Mouse (Mus musculus) stomach, embryonic 14.5 days (tissue): ENCODE measurements at regions not wholly inside any gene's neighbourhood (a gene's known extent, or its start where the extent isn't known, plus 50 kb on each side); places are given as distances from the start of the nearest gene placed in this dataset.

ENCODE experiments used
- ATAC-seq: fragments of 200-750 bp; cut with Nextera tagmentation; 2 replicates; pipeline ENCODE4 v1.8.0; 2017; ENCODE audit warnings: low read depth, moderate TSS enrichment; ENCODE audit not compliant: insufficient number of reproducible peaks, insufficient read depth, low FRiP score
- H3K27ac ChIP-seq: fragments of 300-500 bp; sonication (generic); 2 replicates; pipeline ENCODE4 v1.5.1; 2014; ENCODE audit warnings: mild to moderate bottlenecking, low read length, moderate library complexity, mixed read lengths
- H3K27me3 ChIP-seq: fragments of 300-500 bp; sonication (generic); 2 replicates; pipeline ENCODE4 v1.6.1; 2014; ENCODE audit warnings: low read length, control low read depth, mixed read lengths; ENCODE audit not compliant: control insufficient read depth, insufficient read depth
- H3K36me3 ChIP-seq: fragments of 300-500 bp; sonication (generic); 2 replicates; pipeline ENCODE4 v1.6.1; 2014; ENCODE audit warnings: mild to moderate bottlenecking, control low read depth, low read length, moderate library complexity, mixed read lengths; ENCODE audit not compliant: control insufficient read depth, insufficient read depth
- H3K4me1 ChIP-seq: fragments of 300-500 bp; sonication (generic); 2 replicates; pipeline ENCODE4 v1.6.1; 2014; ENCODE audit warnings: low read length, control low read depth, mixed read lengths; ENCODE audit not compliant: control insufficient read depth, insufficient read depth
- H3K4me2 ChIP-seq: fragments of 300-500 bp; sonication (generic); replicated peaks from 2 replicates; pipeline ENCODE4 v1.6.1; 2014; ENCODE audit warnings: low read depth, low read length, control low read depth
- H3K4me3 ChIP-seq: fragments of 300-500 bp; sonication (generic); 2 replicates; pipeline ENCODE4 v1.5.1; 2014; ENCODE audit warnings: low read depth, low read length, control low read depth
- H3K9ac ChIP-seq: fragments of 300-500 bp; sonication (generic); replicated peaks from 2 replicates; pipeline ENCODE4 v1.6.1; 2014; ENCODE audit warnings: low read depth, mild to moderate bottlenecking, control low read depth, low read length, moderate library complexity, mixed read lengths
- H3K9me3 ChIP-seq: fragments of 300-500 bp; sonication (generic); 2 replicates; pipeline ENCODE4 v1.6.1; 2016; ENCODE audit warnings: low read depth, low read length, control low read depth; ENCODE audit not compliant: control insufficient read depth
- WGBS: fragments of 180-500 bp; shearing (Covaris S2); extraction: QIAGEN DNeasy Blood & Tissue Kit; methylation state at CpG from one replicate; pipeline ENCODE4 v1.1.7; 2014; 5-methylcytosine and 5-hydroxymethylcytosine counted together

DNA sequence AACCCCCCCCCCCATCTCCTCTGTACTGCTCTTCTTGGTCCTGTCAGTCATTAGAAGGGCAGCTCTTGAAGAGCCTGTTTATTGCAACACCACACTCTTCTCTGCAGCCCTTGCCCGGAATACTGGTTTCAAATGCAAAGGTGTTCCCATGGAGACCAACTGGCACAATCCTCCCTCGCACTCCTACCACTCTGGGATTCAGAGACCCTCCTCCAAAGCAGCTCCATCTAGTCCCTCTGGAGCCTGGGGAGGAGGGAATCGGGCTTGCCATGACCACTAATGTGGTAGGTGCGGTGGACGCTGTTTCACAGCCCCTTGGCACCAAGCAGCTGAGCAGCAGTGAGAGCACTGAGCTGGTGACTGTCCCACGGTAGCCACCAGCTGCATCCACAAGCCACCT is 83.1 kb downstream of the Stk35 start:
- no peak overlapping the region for H3K4me3 ChIP-seq
- H3K36me3 ChIP-seq: no peaks in the 10 kb centered on the region
- no peak overlapping the region for H3K27ac ChIP-seq
- H3K27me3 ChIP-seq: no peaks in the 10 kb centered on the region
- 39% methylated on average over 6 of the region's 6 CpGs for WGBS
- H3K9ac ChIP-seq: no peak overlapping the region
- H3K9me3 ChIP-seq: no peaks in the 10 kb centered on the region
- no peak overlapping the region for H3K4me2 ChIP-seq
- H3K4me1 ChIP-seq: no peaks in the 10 kb centered on the region
- ATAC-seq: no peak

DNA sequence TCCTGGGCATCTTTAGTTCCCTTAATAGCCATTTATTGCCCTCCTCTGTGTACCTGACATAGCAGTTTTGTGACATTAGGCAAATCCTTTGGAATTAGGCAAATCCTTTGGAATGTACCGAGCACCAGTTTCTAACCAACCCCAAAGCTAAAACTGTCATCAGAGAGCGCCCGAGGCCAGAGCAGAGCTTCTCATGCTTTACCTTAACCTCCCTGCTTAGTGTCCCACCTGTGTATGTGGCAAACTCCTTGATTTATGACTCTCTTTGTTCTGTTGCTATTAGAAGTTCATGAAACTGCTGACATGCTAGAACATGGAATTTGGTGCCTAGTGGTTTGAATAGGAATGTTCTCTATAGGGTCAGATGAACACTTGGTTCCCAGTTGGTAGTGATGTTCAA is 84.0 kb downstream of the Stk35 start:
- H3K4me3 ChIP-seq: no peak overlapping the region
- no peak overlapping the region for H3K4me2 ChIP-seq
- no peaks in the 10 kb centered on the region for H3K9me3 ChIP-seq
- WGBS: 74% methylated on average over 3 of the region's 3 CpGs
- H3K27me3 ChIP-seq: no peaks in the 10 kb centered on the region
- H3K36me3 ChIP-seq: no peaks in the 10 kb centered on the region
- H3K9ac ChIP-seq: no peak overlapping the region
- H3K27ac ChIP-seq: no peak overlapping the region
- no peaks in the 10 kb centered on the region for H3K4me1 ChIP-seq
- no peak for ATAC-seq

- Histone ChIP-seq H3K9me3 (no peaks in the 10 kb centered on the region), H3K4me3 (no peak overlapping the region), H3K27ac (no peak overlapping the region), H3K9ac (no peak overlapping the region), H3K4me1 (no peaks in the 10 kb centered on the region), H3K27me3 (no peaks in the 10 kb centered on the region), H3K4me2 (no peak overlapping the region), H3K36me3 (no peaks in the 10 kb centered on the region)
- ATAC-seq: no peak
- WGBS: 90% methylated on average over 7 of the region's 7 CpGs
Measured at GRCm38 (mm10) chr2:129885536-129885935, 85.2 kb downstream of the Stk35 start.

DNA sequence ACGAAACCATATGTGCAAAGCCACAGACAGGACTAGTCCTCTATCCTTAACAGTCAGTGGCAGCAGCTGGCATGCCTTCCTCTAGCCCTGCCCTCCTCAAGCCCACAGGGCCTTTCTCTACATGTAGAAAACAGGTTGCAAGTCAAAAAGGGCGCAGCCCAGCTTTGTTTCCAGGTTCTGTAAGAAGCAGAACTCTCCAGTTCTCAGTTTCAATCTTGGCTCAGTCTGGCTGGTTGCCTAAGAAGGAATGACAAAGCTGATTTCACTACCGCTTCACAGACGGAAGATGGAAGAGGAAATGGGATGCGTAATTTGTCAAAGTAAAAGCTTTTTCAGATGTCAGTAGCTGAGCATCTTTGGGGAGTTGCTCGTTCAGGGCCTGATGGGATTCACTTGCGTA is 92.9 kb downstream of the Stk35 start:
- no peak for ATAC-seq
- Histone ChIP-seq H3K4me2 (no peak overlapping the region), H3K27ac (no peak overlapping the region), H3K4me3 (no peak overlapping the region), H3K9me3 (no peaks in the 10 kb centered on the region), H3K9ac (no peak overlapping the region), H3K36me3 (no peaks in the 10 kb centered on the region), H3K4me1 (no peaks in the 10 kb centered on the region), H3K27me3 (no peaks in the 10 kb centered on the region)
- 56% methylated on average over 7 of the region's 7 CpGs for WGBS

- H3K4me1 ChIP-seq: no peaks in the 10 kb centered on the region
- no peak for ATAC-seq
- no peaks in the 10 kb centered on the region for H3K27me3 ChIP-seq
- no peaks in the 10 kb centered on the region for H3K36me3 ChIP-seq
- no peak overlapping the region for H3K4me2 ChIP-seq
- 81% methylated on average over 5 of the region's 5 CpGs for WGBS
- H3K27ac ChIP-seq: no peak overlapping the region
- no peak overlapping the region for H3K4me3 ChIP-seq
- no peaks in the 10 kb centered on the region for H3K9me3 ChIP-seq
- H3K9ac ChIP-seq: no peak overlapping the region
Measured at GRCm38 (mm10) chr2:129893832-129894231, 93.5 kb downstream of the Stk35 start.

- 75% methylated on average over 8 of the region's 8 CpGs for WGBS
- Histone ChIP-seq H3K4me2 (no peak overlapping the region), H3K4me3 (no peak overlapping the region), H3K4me1 (no peaks in the 10 kb centered on the region), H3K27ac (no peak overlapping the region), H3K9me3 (no peaks in the 10 kb centered on the region), H3K27me3 (no peaks in the 10 kb centered on the region), H3K9ac (no peak overlapping the region), H3K36me3 (no peaks in the 10 kb centered on the region)
- no peak for ATAC-seq
Measured at GRCm38 (mm10) chr2:129894906-129895305, 94.6 kb downstream of the Stk35 start.

- Histone ChIP-seq H3K27me3 (no peaks in the 10 kb centered on the region), H3K4me3 (no peak overlapping the region), H3K9ac (no peak overlapping the region), H3K4me1 (no peaks in the 10 kb centered on the region), H3K36me3 (no peaks in the 10 kb centered on the region), H3K27ac (no peak overlapping the region), H3K4me2 (no peak overlapping the region), H3K9me3 (no peaks in the 10 kb centered on the region)
- WGBS: 85% methylated on average over 6 of the region's 6 CpGs
- ATAC-seq: no peak
Measured at GRCm38 (mm10) chr2:129895369-129895768, 95.1 kb downstream of the Stk35 start.

DNA sequence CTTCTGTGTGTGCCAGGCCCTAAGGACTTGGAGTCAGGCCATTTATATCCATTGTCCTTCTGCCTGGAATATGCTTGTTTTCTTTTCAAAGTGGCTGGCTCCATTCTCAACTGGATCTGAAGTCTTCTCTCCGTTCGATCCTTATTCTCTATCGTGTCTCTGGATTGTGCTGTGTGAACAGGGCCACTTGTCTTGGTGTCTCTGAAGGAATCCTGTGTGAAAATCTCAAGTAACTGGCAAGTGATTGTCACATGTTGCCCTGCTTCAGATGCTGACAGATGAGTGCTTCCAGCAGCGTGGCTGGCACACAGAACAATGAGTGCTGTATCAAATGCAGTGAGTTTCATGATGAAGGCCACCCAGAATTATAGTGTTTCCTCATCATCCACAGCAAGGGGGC is 96.4 kb downstream of the Stk35 start:
- Histone ChIP-seq H3K4me3 (no peak overlapping the region), H3K36me3 (no peaks in the 10 kb centered on the region), H3K9me3 (no peaks in the 10 kb centered on the region), H3K4me1 (no peaks in the 10 kb centered on the region), H3K27me3 (no peaks in the 10 kb centered on the region), H3K9ac (no peak overlapping the region), H3K27ac (no peak overlapping the region), H3K4me2 (no peak overlapping the region)
- WGBS: 91% methylated on average over 4 of the region's 4 CpGs
- no peak for ATAC-seq

GRCm38 (mm10) chr2:129903383-129904135 is 103.2 kb downstream of the Stk35 start:
- Histone ChIP-seq H3K4me3 (no peak overlapping the region), H3K4me1 (no peaks in the 10 kb centered on the region), H3K9ac (no peak overlapping the region), H3K4me2 (no peak overlapping the region), H3K27ac (no peak overlapping the region), H3K9me3 (no peaks in the 10 kb centered on the region), H3K27me3 (no peaks in the 10 kb centered on the region), H3K36me3 (no peaks in the 10 kb centered on the region)
- WGBS: 50% methylated on average over 4 of the region's 4 CpGs
- ATAC-seq: no peak
